Mouse (Mus musculus) intestine, postnatal 0 days (tissue): ENCODE measurements at regions not wholly inside any gene's neighbourhood (a gene's known extent, or its start where the extent isn't known, plus 50 kb on each side); places are given as distances from the start of the nearest gene placed in this dataset.

Experiments
- ATAC-seq: fragments of 200-750 bp; cut with Nextera tagmentation; 2 replicates; pipeline ENCODE4 v1.8.0; 2017; ENCODE audit warnings: mild to moderate bottlenecking, moderate TSS enrichment, moderate library complexity
- H3K27ac ChIP-seq: fragments of 300-500 bp; sonication (generic); 2 replicates; pipeline ENCODE4 v1.5.1; 2014; ENCODE audit warnings: mild to moderate bottlenecking, low read depth, low read length, moderate library complexity
- H3K27me3 ChIP-seq: fragments of 300-500 bp; sonication (generic); replicated peaks from 2 replicates; pipeline ENCODE4 v1.6.1; 2014; ENCODE audit warnings: low read length, mixed read lengths; ENCODE audit not compliant: control insufficient read depth, insufficient read depth
- H3K36me3 ChIP-seq: fragments of 300-500 bp; sonication (generic); 2 replicates; pipeline ENCODE4 v1.6.1; 2014; ENCODE audit warnings: mild to moderate bottlenecking, moderate library complexity; ENCODE audit not compliant: control insufficient read depth, insufficient read depth
- H3K4me1 ChIP-seq: fragments of 300-500 bp; sonication (generic); replicated peaks from 2 replicates; pipeline ENCODE4 v1.6.1; 2014; ENCODE audit warnings: antibody characterized with exemption, low read length, mixed read lengths; ENCODE audit not compliant: control insufficient read depth, insufficient read depth
- H3K4me2 ChIP-seq: fragments of 300-500 bp; sonication (generic); replicated peaks from 2 replicates; pipeline ENCODE4 v1.6.1; 2014; ENCODE audit warnings: low read depth, mild to moderate bottlenecking, moderate library complexity
- H3K4me3 ChIP-seq: fragments of 300-500 bp; sonication (generic); 2 replicates; pipeline ENCODE4 v1.5.1; 2014; ENCODE audit warnings: low read depth, low read length
- H3K9ac ChIP-seq: fragments of 300-500 bp; sonication (generic); 2 replicates; pipeline ENCODE4 v1.6.1; 2014; ENCODE audit warnings: mild to moderate bottlenecking, low read depth, low read length
- H3K9me3 ChIP-seq: fragments of 300-500 bp; sonication (generic); 2 replicates; pipeline ENCODE4 v1.6.1; 2016; ENCODE audit warnings: mixed run types; ENCODE audit not compliant: control insufficient read depth
- CTCF ChIP-seq: sonication (generic); IDR thresholded peaks from 2 replicates; pipeline ENCODE4 v1.5.1; 2016; ENCODE audit warnings: low read depth, mild to moderate bottlenecking, control low read depth, antibody characterized with exemption, moderate library complexity
- WGBS: fragments of 180-500 bp; shearing (Covaris S2); extraction: QIAGEN DNeasy Blood & Tissue Kit; methylation state at CpG from one replicate; pipeline ENCODE4 v1.1.7; 2014; 5-methylcytosine and 5-hydroxymethylcytosine counted together

- WGBS = 78% methylated on average over 10 of the region's 10 CpGs
- Histone ChIP-seq H3K36me3 (no peaks in the 10 kb centered on the region), H3K27ac (no peak overlapping the region), H3K27me3 (no peaks in the 10 kb centered on the region), H3K9me3 (no peaks in the 10 kb centered on the region), H3K4me3 (no peak overlapping the region), H3K4me1 (no peaks in the 10 kb centered on the region), H3K4me2 (no peak overlapping the region), H3K9ac (no peak overlapping the region)
- no peak for TF ChIP-seq CTCF
- ATAC-seq = no peak
Observed at GRCm38 (mm10) chr4:47601301-47602070, 127.0 kb downstream of the Sec61b start.

GRCm38 (mm10) chr4:47603378-47603777, 128.9 kb downstream of the Sec61b start:
- no peak for TF ChIP-seq CTCF
- no peak overlapping the region for H3K9ac ChIP-seq
- no peaks in the 10 kb centered on the region for H3K36me3 ChIP-seq
- no peaks in the 10 kb centered on the region for H3K27me3 ChIP-seq
- no peak for ATAC-seq
- no peaks in the 10 kb centered on the region for H3K9me3 ChIP-seq
- H3K27ac ChIP-seq = no peak overlapping the region; the same call in 1 of the 2 replicates
- H3K4me1 ChIP-seq = no peaks in the 10 kb centered on the region
- 54% methylated on average over 6 of the region's 6 CpGs for WGBS
- peak overlapping the region; percentile 54 for H3K4me2 ChIP-seq
- H3K4me3 ChIP-seq = peak overlapping the region; percentile 21

GRCm38 (mm10) chr4:47603847-47604397, 129.5 kb downstream of the Sec61b start:
- Histone ChIP-seq H3K9ac (0 out of 2 replicates have a peak overlapping the region, but pooled peaks have one; percentile 7), H3K27ac (no peak overlapping the region)
- WGBS = 42% methylated on average over 14 of the region's 14 CpGs

GRCm38 (mm10) chr4:47605676-47606075, 131.2 kb downstream of the Sec61b start:
- H3K27me3 ChIP-seq = no peaks in the 10 kb centered on the region
- H3K4me3 ChIP-seq = no peak overlapping the region
- H3K4me2 ChIP-seq = no peak overlapping the region
- TF ChIP-seq CTCF = no peak
- no peak overlapping the region for H3K27ac ChIP-seq
- WGBS = 87% methylated on average over 4 of the region's 4 CpGs
- H3K36me3 ChIP-seq = no peaks in the 10 kb centered on the region
- ATAC-seq = no peak
- no peaks in the 10 kb centered on the region for H3K4me1 ChIP-seq
- no peak overlapping the region for H3K9ac ChIP-seq
- H3K9me3 ChIP-seq = no peaks in the 10 kb centered on the region

More at GRCm38 (mm10) chr4:47603847-47604397, 129.5 kb downstream of the Sec61b start:
- Histone ChIP-seq H3K36me3 (no peaks in the 10 kb centered on the region), H3K4me1 (no peaks in the 10 kb centered on the region), H3K9me3 (no peaks in the 10 kb centered on the region), H3K27me3 (no peaks in the 10 kb centered on the region), H3K4me3 (peak overlapping the region; percentile 21), H3K4me2 (peak overlapping the region; percentile 54)
- no peak for ATAC-seq
- TF ChIP-seq CTCF = no peak

- ATAC-seq = no peak
- 70% methylated on average over 5 of the region's 5 CpGs for WGBS
Observed at GRCm38 (mm10) chr4:47608673-47609072, 134.2 kb downstream of the Sec61b start.

GRCm38 (mm10) chr4:47610913-47611312, 136.5 kb downstream of the Sec61b start:
- Histone ChIP-seq H3K9ac (no peak overlapping the region), H3K36me3 (no peaks in the 10 kb centered on the region), H3K27ac (no peak overlapping the region), H3K9me3 (no peaks in the 10 kb centered on the region), H3K4me1 (no peaks in the 10 kb centered on the region), H3K27me3 (no peaks in the 10 kb centered on the region), H3K4me3 (no peak overlapping the region), H3K4me2 (no peak overlapping the region)
- WGBS = 44% methylated on average over 5 of the region's 5 CpGs
- no peak for TF ChIP-seq CTCF
- ATAC-seq = no peak

More at GRCm38 (mm10) chr4:47608673-47609072, 134.2 kb downstream of the Sec61b start:
- no peak overlapping the region for H3K4me3 ChIP-seq
- H3K9me3 ChIP-seq = no peaks in the 10 kb centered on the region
- H3K27me3 ChIP-seq = no peaks in the 10 kb centered on the region
- no peak overlapping the region for H3K9ac ChIP-seq
- H3K27ac ChIP-seq = no peak overlapping the region
- H3K4me1 ChIP-seq = no peaks in the 10 kb centered on the region
- TF ChIP-seq CTCF = no peak
- no peak overlapping the region for H3K4me2 ChIP-seq
- no peaks in the 10 kb centered on the region for H3K36me3 ChIP-seq
